Mouse (Mus musculus): ENCODE results near the gene Cc2d1a.

Gene Cc2d1a

GRCm38 (mm10) chr8:84147769-84148530, at the start of gene Cc2d1a, which contains the start of gene 4930432K21Rik:
Gene Cc2d1a (minus strand): TSS chr8:84147936.
Gene 4930432K21Rik (plus strand): TSS chr8:84148025.
- DNase-seq, result peak; percentile 97

DNA sequence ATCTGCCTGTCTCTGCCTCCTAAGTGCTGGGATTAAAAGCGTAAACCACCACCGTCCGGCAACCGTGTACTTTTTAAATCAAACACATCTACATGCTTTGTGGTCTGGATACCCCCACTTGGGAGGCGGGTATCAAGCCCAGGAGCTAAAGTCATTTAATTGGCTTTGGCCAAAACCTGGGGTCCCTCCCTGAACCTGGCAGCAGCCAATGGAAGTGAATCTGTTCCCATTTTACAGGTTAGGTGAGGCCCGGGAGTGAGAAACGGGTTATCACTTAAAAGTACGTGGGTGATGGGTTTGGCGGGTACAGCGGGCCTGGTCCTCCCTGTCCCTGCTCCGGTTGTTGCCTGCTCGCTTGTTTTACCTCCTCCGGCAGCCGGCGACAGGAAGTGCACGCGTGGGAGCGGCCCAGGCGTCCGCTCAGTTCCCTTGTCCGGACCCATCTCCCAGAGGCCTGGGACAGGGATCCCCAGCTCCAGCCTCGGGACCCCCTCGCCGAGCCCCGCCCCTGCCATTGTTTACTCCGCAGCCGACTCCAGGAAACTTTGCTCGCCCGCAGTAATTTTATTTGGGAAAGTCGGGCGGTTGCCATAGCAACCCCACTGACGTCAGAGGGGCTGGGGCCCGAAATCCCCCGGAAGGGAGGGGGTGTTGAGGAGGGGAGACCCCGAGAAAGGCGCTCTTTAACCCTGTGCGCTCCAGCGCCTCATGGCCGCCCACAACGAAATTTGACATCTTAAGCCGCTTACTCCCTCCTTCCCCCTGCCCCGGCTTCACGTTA, 49.6 kb upstream of the Cc2d1a start:
- DNase-seq, result no peak

GRCm38 (mm10) chr8:84194224-84194743, 46.5 kb upstream of the Cc2d1a start:
- DNase-seq, result no peak

DNA sequence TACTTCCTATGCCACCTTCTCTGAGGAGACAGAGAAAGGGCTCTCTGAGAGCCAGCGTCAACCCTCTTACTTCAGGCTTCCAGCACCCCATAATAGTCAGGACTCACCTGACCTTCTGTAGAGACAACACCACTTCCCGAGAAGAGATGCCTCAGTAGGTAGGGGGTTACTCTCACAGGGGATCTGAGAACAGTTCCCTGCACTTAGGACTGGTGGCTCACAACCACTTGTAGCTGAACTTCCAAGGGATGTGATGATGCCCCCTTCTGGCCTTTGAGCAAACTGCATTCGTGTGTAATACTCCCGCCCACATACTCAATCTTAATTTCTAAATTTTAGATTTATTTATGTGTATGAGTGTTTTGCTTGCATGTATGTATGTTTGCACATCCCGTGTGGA, 45.8 kb upstream of the Cc2d1a start:
- no peak for DNase-seq

DNA sequence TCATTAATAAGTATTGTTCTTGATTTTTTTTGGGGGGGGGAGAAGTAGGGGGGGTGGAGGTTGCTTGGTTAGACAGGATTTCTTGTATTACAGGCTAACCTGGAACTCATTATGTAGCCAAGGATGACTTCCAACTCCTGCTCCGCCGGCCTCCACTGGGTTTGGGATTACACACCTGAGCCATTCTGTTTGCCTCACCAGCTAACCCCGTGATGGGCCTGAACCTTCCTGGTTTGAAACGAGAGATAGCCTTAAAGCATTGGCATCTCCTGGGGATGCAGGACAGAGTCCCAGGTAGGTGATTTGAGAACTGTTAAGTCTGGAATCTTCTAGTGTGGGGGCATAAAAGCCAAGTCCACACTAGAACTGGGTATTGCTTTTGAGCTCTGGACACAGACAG, 45.4 kb upstream of the Cc2d1a start:
- no peak for DNase-seq

DNA sequence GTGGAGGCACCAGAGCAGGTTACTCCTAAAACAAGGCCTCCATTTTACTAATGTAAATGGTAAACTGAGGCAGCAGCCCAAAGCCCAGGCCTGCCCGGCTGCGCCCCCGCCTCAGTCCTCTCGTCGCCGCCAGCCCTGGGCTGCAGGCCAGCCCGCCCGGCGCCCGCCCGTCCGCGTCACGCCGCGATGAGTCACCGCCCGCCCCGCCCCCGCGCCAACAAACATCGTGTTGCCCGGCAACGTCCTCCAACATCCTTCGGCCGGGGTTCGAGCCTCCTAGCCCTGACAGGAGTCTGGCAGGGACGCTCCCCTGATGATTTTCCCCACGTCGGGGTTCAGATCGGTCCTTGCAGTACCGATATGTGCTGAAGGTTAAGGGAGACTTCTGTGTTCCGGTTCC, 44.8 kb upstream of the Cc2d1a start:
- peak; percentile 50 to 58 for DNase-seq

GRCm38 (mm10) chr8:84192023-84192422, 44.3 kb upstream of the Cc2d1a start:
- DNase-seq, result no peak

- no peak for DNase-seq
Measured at GRCm38 (mm10) chr8:84190191-84190867, 42.6 kb upstream of the Cc2d1a start.

- DNase-seq, result no peak
Measured at GRCm38 (mm10) chr8:84189603-84190002, 41.9 kb upstream of the Cc2d1a start.

GRCm38 (mm10) chr8:84188671-84189070, 40.9 kb upstream of the Cc2d1a start:
- no peak for DNase-seq

- DNase-seq, result peak; percentile 70 to 79
Measured at GRCm38 (mm10) chr8:84187065-84187755, 39.5 kb upstream of the Cc2d1a start.

GRCm38 (mm10) chr8:84186547-84186946, 38.8 kb upstream of the Cc2d1a start:
- DNase-seq, result peak; percentile 82 to 86

GRCm38 (mm10) chr8:84185117-84185516, 37.4 kb upstream of the Cc2d1a start, which contains the start of gene Nanos3:
Gene Nanos3 (minus strand): TSS chr8:84185217.
- no peak for DNase-seq

- peak in 1 of 2 experiments; percentile 41 for DNase-seq
Measured at GRCm38 (mm10) chr8:84184085-84185043, 36.6 kb upstream of the Cc2d1a start.

DNA sequence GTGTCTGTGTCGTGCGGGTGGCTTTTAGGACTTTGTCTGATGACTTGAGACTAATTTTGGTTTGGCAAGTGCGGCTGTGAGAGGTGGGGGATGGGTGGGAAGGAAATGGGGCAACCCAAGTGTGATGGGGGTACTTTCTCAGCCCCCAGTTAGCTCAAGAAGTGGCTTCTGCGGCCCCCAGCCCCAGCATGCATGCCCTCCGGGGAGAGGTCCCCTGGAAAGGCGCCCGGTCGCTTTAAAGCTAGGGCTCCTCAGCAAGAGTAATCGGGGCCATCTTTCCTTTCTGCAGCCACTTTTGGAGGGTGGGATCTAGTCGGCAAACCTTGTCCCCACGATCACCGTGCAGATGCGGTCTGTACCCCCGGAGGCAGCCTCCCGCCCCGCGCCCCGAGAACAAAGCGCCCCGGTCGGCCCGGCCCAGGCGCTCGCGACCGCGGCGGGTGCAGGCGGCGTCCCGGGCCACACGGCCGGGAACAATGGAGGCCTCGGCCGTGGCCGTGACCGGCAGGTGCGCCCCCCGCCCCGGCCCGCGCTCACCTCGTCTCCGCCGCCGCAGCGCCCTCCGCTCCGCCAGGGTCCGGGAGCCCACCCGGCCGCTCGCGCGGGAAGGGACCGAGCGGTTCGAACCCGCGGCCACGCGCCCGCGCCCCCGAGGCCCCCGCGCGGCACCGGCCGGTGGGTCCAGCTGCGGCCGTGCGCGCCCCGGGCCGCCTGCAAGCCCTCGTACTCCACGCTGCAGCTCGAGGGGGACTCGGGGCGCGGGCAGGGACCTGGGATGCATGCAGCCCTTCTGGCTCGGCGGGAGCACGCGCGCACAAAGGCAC, 35.7 kb upstream of the Cc2d1a start:
- DNase-seq, result peak in 1 of 2 experiments; percentile 62

- peak in 1 of 2 experiments; percentile 27 for DNase-seq
Measured at GRCm38 (mm10) chr8:84182833-84183232, 35.1 kb upstream of the Cc2d1a start.

DNA sequence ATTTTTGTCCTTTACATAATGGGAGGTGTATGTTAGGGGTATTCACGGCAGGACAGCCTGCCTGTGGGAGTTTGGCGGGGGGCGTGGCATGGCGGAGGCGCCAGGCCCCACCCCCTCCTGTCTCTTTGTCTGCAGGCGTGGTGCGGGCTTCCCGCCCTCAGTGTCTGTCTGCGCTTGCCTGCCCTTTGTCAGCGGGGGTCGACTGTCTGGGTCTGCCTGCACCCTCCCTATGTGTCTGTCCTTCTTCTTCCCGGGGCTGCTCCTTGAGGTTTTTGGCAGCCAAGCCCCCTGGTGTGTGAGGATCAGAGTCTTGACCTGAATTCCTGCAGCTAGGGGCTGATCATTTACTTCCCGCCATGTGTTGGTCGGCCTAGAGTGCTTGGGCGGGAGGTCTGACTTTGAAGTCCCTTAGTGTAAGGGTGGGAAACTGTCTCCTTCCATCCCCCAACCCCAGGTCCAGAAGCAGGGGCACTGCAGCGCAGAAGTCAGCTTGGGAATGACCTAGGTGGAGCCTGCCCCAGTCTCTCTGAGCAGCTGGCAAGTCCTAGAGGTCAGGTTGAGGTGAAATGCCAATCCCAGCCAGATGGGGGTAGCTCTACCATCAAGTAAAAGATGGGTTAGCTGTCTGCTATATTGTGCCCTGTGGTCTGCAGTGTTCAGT, 32.9 kb upstream of the Cc2d1a start:
- no peak for DNase-seq

DNA sequence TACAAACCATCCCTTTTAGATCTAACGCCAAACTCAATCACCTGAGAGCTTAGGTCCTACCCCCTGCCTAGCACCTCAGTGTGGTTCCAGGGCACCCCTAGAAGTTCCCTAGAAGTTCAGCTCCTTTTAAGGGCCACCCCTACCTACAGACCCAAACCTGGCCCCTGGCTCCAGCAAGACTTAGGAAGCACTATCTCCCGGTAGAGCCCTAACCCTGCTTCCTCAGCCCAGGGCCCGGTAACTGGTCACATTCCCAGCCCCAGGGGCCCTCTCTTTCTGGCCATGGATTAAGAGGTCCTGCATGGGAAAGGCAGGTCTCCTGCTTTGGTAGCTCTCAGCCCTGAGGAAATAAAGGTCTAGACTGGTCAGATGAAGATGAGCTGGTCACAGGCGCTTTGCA, 32.2 kb upstream of the Cc2d1a start:
- no peak for DNase-seq

DNA sequence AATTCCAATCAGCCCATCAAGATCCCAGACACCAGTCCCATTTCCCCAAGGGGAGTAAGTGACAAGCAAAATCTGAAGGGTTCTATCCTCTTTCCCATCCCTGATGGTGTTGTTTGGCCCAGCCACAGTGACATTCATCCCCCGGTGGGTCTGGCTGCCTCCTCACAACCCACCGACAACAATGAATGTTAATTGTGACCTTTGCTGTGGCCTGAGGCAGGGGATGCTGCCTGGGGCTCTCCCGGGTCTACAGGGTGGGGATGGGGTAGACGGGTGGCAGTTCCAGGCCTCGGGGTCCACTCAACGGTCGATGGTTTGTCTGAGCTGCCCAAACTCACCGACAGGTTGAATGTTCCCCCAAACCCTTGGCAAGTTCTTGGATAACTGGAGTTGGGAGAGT, 30.9 kb upstream of the Cc2d1a start:
- no peak for DNase-seq

GRCm38 (mm10) chr8:84177405-84177804, 29.7 kb upstream of the Cc2d1a start:
- no peak for DNase-seq

Data from cerebellum, adult 18-20 months (tissue).